Mouse (Mus musculus) E14TG2a.4 (cell line): ENCODE data around the gene Ripor3.

Experiments
- H3K27me3 ChIP-seq: 2 replicates; pipeline ENCODE4 v1.6.1; 2014; ENCODE audit warnings: low read length, control low read depth; ENCODE audit not compliant: insufficient read depth
- H3K36me3 ChIP-seq: 2 replicates; pipeline ENCODE4 v1.6.1; 2014; ENCODE audit warnings: low read length, control low read depth; ENCODE audit not compliant: insufficient read depth
- H3K4me1 ChIP-seq: replicated peaks from 2 replicates; pipeline ENCODE4 v1.6.1; 2014; ENCODE audit warnings: low read depth, low read length, control low read depth
- H3K4me3 ChIP-seq: replicated peaks from 2 replicates; pipeline ENCODE4 v1.5.1; 2014; ENCODE audit warnings: mild to moderate bottlenecking, low read length
- H3K9me3 ChIP-seq: 2 replicates; pipeline ENCODE4 v1.6.1; 2014; ENCODE audit warnings: low read length, control low read depth
- CTCF ChIP-seq: conservative IDR thresholded peaks from 2 replicates; pipeline ENCODE4 v1.5.1; 2014; ENCODE audit warnings: low read length
- NANOG ChIP-seq: IDR thresholded peaks from 2 replicates; pipeline ENCODE4 v1.6.1; 2014; ENCODE audit warnings: borderline replicate concordance, low read length, mixed read lengths
- POU5F1 ChIP-seq: IDR thresholded peaks from 2 replicates; pipeline ENCODE4 v1.6.1; 2014; ENCODE audit warnings: low read length, borderline replicate concordance

The Ripor3 gene

DNA sequence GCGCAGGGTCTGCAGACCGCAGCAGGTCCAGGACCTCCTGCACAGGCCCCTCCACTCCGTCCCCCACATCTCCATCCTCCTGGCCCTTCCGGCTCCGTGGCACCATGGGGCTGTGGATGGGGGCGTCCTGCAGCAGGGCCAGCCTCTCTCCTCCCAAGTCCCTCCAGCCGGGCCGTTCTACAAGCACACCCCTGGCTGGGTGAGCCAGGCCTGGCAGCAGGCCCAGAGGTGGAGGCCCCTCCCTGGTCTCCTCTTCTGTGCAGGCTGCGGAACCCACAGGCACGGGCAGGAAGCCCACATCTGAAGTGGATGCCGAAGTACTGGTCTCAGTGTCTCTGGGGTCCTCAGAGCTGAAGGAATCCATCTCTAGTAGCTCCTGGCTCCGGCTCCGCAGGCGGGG, 21.1 kb downstream of the Ripor3 start:
- Histone ChIP-seq H3K27me3 (peaks cover 34% of the 10 kb centered on the region), H3K36me3 (no peaks in the 10 kb centered on the region), H3K4me1 (peaks cover 59% of the 10 kb centered on the region), H3K9me3 (no peaks in the 10 kb centered on the region), H3K4me3 (peak overlapping the region; percentile 71)
- TF ChIP-seq CTCF (no peak), NANOG (no peak), POU5F1 (no peak)

DNA sequence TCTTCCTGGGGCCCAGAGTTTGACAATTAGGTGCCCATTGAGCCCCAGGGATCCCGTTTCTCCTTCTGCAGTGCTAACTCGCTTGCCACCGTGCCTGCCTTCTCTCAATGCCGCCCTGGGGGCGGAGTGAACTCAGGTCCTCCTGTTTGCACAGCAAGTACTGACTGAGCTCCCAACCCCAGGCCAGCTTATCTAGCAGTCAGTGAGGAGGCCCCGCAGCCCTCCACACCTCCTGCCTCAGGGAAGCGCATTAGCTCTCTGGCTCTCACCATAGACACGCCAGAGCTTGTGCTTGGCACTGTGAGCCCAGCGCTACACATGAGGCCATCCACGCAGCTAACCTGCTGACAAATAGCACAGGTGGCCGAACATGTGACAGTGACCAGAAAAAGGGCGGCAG, 22.8 kb downstream of the Ripor3 start:
- H3K9me3 ChIP-seq: no peaks in the 10 kb centered on the region
- no peaks in the 10 kb centered on the region for H3K36me3 ChIP-seq
- H3K4me1 ChIP-seq: peaks cover 56% of the 10 kb centered on the region
- H3K27me3 ChIP-seq: peaks cover 23% of the 10 kb centered on the region
- no peak overlapping the region for H3K4me3 ChIP-seq
- no peak for TF ChIP-seq CTCF

DNA sequence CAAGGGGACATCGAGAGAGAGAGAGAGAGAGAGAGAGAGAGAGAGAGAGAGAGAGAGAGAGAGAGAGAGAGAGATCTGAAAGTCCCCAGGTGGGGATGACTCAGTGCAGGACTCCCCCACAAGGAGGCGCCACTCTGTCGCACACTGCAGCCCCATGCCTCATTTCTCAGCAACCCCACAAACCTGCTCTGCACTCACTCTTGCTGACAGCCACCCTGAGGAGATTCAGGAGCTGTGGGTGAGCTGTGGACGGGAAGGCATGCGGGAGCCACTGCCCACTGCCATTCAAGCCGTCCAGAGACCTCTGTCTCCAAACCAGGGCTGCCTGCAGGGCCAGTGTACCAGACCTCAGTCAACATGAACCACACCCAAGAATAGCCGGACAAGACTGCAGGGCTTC, 23.7 kb downstream of the Ripor3 start:
- TF ChIP-seq NANOG (no peak), POU5F1 (no peak), CTCF (peak; percentile 49; the same call in 1 of the 2 replicates)
- Histone ChIP-seq H3K36me3 (no peaks in the 10 kb centered on the region), H3K4me1 (peaks cover 48% of the 10 kb centered on the region)

DNA sequence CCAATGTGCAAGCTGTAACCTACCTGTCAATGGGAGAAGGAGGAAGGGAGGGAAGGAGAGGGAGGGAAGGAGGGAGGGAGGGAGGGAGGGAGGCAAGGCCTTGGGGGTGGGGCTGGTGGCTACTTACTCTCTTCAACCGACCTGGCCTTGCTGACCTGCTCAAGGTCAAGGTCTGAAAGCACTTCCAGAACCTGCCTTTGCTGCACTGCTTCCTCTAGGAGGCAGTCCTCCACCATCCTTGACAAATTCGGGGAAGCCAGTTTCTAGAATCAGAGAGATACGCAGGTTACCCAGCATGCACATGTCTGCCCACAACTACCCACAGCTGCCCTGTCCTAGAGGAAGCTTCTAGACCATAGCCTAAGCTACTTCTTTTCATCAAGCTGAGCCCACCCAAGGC, 25.5 kb downstream of the Ripor3 start:
- Histone ChIP-seq H3K9me3 (no peaks in the 10 kb centered on the region), H3K4me3 (no peak overlapping the region), H3K4me1 (peaks cover 47% of the 10 kb centered on the region), H3K36me3 (no peaks in the 10 kb centered on the region), H3K27me3 (peaks cover 14% of the 10 kb centered on the region)
- TF ChIP-seq POU5F1 (no peak), NANOG (no peak), CTCF (no peak)

More for the DNA sequence above, 23.7 kb downstream of the Ripor3 start:
- peaks cover 19% of the 10 kb centered on the region for H3K27me3 ChIP-seq
- H3K4me3 ChIP-seq: no peak overlapping the region
- H3K9me3 ChIP-seq: no peaks in the 10 kb centered on the region

DNA sequence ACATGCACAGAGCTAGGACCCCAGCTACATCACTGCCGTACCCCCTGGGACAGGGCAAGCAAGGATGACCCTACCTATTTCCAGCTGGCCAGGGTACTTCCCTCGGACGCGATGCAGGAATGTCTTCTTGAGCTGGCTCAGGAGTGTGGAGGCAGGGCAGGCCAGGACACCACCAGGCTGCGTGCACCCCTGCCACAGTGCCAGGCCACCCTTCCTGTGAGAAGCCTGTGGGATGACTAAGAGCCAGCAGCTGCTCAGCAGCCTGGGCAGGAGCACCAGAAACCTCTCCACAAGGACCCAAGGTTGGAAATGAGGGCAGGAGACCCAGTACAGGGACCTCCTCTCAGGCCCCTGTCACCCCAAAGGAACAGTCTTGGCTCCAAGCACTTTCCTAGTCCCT, 26.0 kb downstream of the Ripor3 start:
- TF ChIP-seq NANOG (no peak), CTCF (no peak), POU5F1 (no peak)
- H3K9me3 ChIP-seq: no peaks in the 10 kb centered on the region
- no peak overlapping the region for H3K4me3 ChIP-seq
- H3K27me3 ChIP-seq: peaks cover 9% of the 10 kb centered on the region
- H3K36me3 ChIP-seq: no peaks in the 10 kb centered on the region
- peaks cover 42% of the 10 kb centered on the region for H3K4me1 ChIP-seq

DNA sequence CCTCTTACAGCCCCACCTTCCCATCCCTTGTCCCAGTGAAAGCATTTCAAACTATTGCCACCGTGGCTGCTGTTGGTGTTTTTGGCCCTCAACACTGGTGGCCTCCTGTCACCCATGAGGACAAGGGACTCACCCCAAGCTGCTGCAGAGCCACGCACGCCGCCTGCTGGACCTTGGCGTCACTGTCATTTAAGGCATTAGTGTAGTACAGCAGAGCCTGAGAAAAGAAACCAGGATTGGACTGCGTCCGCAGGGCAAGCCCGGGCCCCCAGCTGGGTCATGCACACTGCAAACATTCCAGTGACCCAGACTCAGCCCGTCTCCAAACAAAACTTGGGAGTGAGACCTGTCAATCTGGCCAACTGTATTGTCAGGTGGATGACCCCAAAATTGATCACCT, 27.8 kb downstream of the Ripor3 start:
- no peak overlapping the region for H3K4me3 ChIP-seq
- peaks cover 6% of the 10 kb centered on the region for H3K36me3 ChIP-seq
- peaks cover 44% of the 10 kb centered on the region for H3K4me1 ChIP-seq
- TF ChIP-seq POU5F1: no peak
- no peak; the same call in 1 of the 2 replicates for TF ChIP-seq CTCF
- no peak for TF ChIP-seq NANOG
- no peaks in the 10 kb centered on the region for H3K9me3 ChIP-seq
- H3K27me3 ChIP-seq: peaks cover 3% of the 10 kb centered on the region; the same call in 1 of the 2 replicates

DNA sequence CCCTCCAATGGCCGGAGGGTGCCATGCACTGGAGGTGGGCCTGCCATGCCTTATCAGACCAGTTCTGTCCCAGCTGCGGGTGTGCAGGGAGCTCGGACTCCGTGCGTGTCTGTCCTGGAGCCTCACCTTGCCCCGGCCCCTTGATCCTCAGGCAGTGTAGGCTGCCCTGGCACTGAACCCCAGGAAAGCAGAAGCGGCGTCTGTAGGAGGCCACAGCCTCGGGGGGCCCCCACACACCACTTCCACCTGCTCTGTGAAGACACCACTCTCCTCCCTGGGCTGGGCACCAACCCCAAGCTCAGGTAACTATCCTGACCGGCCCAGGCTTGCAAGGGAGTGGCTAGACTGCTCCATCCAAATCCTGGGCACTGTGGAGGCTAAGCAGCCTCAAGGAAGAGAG, 30.0 kb downstream of the Ripor3 start:
- Histone ChIP-seq H3K4me1 (peaks cover 39% of the 10 kb centered on the region), H3K9me3 (no peaks in the 10 kb centered on the region), H3K27me3 (no peaks in the 10 kb centered on the region), H3K36me3 (peaks cover 26% of the 10 kb centered on the region), H3K4me3 (no peak overlapping the region)
- TF ChIP-seq CTCF (no peak), NANOG (no peak), POU5F1 (no peak)

DNA sequence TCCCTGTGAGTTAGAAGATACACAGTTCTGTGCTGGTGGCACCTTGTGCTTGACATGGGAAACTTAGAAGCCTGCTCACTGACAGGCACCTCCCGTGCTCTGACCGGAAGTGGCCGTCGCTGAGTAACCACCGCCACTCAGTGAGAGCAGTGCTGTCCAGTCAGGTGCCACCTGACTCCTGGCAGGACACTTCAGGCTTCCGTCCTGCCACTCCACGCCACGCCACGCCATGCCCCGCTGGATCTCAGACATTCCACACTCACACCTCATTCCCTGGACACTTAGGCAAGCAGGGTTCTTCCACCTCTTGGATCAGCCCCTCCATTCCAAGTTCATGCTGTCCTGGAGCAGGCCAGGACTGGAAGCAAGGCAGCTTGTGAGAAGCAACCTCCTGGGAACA, 32.1 kb downstream of the Ripor3 start:
- H3K4me3 ChIP-seq: no peak overlapping the region; the same call in 1 of the 2 replicates
- H3K27me3 ChIP-seq: no peaks in the 10 kb centered on the region
- peaks cover 48% of the 10 kb centered on the region for H3K36me3 ChIP-seq
- TF ChIP-seq POU5F1: no peak
- peaks cover 38% of the 10 kb centered on the region for H3K4me1 ChIP-seq
- no peaks in the 10 kb centered on the region for H3K9me3 ChIP-seq

DNA sequence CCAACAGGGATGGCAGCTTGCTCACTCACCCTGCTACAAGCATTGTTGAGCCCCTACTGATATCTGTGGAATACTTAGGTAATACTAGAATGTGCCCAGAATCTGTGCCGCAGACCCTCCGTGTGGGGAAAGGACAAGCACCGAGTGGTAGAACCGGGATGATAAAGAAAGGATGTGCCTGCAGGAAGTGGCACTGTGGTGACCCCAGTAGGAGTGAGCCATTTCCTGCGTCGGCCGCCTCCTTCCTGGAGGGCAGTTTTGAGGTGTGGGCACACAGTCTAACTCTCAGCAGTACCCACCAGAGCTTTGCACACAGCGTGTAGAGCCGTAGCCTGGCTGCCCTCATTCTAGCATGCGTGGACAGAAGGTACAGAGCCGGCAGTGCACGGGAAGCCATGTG, 34.7 kb downstream of the Ripor3 start:
- no peak overlapping the region for H3K4me3 ChIP-seq
- peaks cover 73% of the 10 kb centered on the region for H3K36me3 ChIP-seq
- no peaks in the 10 kb centered on the region for H3K27me3 ChIP-seq
- no peak for TF ChIP-seq NANOG
- peaks cover 30% of the 10 kb centered on the region for H3K4me1 ChIP-seq
- H3K9me3 ChIP-seq: no peaks in the 10 kb centered on the region
